Mouse (Mus musculus) CH12.LX (cell line): ENCODE measurements around the gene Zdhhc12. TPM values are rescaled to one million over a fixed set of nuclear protein-coding genes. Genes with fewer than 3 reads are reported as not detected.

Experiments
- DNase-seq: peaks from one replicate; pipeline ENCODE4 v3.0.0-alpha.2; 2013; ENCODE audit errors: extremely low read depth
- H3K27ac ChIP-seq: 2 replicates; pipeline ENCODE4 v1.5.1; 2012; ENCODE audit warnings: low read depth, mild to moderate bottlenecking, control low read depth, moderate library complexity; ENCODE audit not compliant: insufficient read depth
- H3K27me3 ChIP-seq: replicated peaks from 2 replicates; pipeline ENCODE3; 2012; ENCODE audit warnings: inconsistent platforms
- H3K36me3 ChIP-seq, 2 experiments: replicated peaks in 1 of 2; 2 replicates each; pipeline versions ENCODE3 to v1.6.1; 2012; ENCODE audit warnings: inconsistent platforms in 1 of 2, low read length in 1 of 2, mild to moderate bottlenecking in 1 of 2, mixed read lengths in 1 of 2, moderate library complexity in 1 of 2; ENCODE audit not compliant: control insufficient read depth in 1 of 2, insufficient read depth in 1 of 2
- H3K4me1 ChIP-seq, 2 experiments: 2 replicates each; pipeline ENCODE4 v1.6.1; 2012; ENCODE audit warnings: inconsistent platforms in 1 of 2, moderate library complexity in 1 of 2; ENCODE audit not compliant: insufficient read depth in 2 of 2, control insufficient read depth in 1 of 2
- H3K4me2 ChIP-seq: 2 replicates; pipeline ENCODE4 v1.6.1; 2012; ENCODE audit warnings: low read depth, mild to moderate bottlenecking, control low read depth; ENCODE audit not compliant: poor library complexity, insufficient read depth, severe bottlenecking
- H3K4me3 ChIP-seq, 3 experiments: fragments of 150-350 bp in 1 of 3; sonication (generic) in 1 of 3; replicated peaks in 1 of 3; 2 replicates each; pipeline versions ENCODE3 to v1.5.1; 2011 to 2012; ENCODE audit warnings: low read depth in 2 of 3, low read length in 2 of 3, mild to moderate bottlenecking in 2 of 3, moderate library complexity in 2 of 3, control low read depth in 1 of 3, improper control_type of control experiment in 1 of 3, inconsistent platforms in 1 of 3, mixed read lengths in 1 of 3; ENCODE audit not compliant: poor library complexity in 1 of 3
- H3K79me2 ChIP-seq: replicated peaks from 2 replicates; pipeline ENCODE4 v1.6.1; 2012; ENCODE audit warnings: mild to moderate bottlenecking, moderate library complexity; ENCODE audit not compliant: control insufficient read depth, poor library complexity, insufficient read depth, severe bottlenecking; ENCODE audit errors: extremely low read depth
- H3K9ac ChIP-seq: 2 replicates; pipeline ENCODE4 v1.6.1; 2012; ENCODE audit warnings: low read depth, mild to moderate bottlenecking, control low read depth, moderate library complexity; ENCODE audit not compliant: insufficient read depth
- H3K9me3 ChIP-seq: replicated peaks from 2 replicates; pipeline ENCODE3; 2012; ENCODE audit warnings: low read length, inconsistent platforms, mixed read lengths
- CHD2 ChIP-seq: IDR thresholded peaks from 2 replicates; pipeline ENCODE4 v1.6.1; 2011; ENCODE audit warnings: low read length, improper control_type of control experiment
- CTCF ChIP-seq, 2 experiments: IDR thresholded peaks in 1 of 2; conservative IDR thresholded peaks in 1 of 2; 2 replicates each; pipeline ENCODE4 v1.5.1; 2011 to 2012; ENCODE audit warnings: low read depth in 2 of 2, low read length in 2 of 2, improper control_type of control experiment in 1 of 2, inconsistent platforms in 1 of 2, mild to moderate bottlenecking in 1 of 2, moderate library complexity in 1 of 2
- E2F4 ChIP-seq: IDR thresholded peaks from 2 replicates; pipeline ENCODE4 v1.6.1; 2011; ENCODE audit warnings: low read depth, low read length, improper control_type of control experiment; ENCODE audit not compliant: insufficient replicate concordance
- EP300 ChIP-seq: IDR thresholded peaks from 2 replicates; pipeline ENCODE4 v1.6.1; 2011; ENCODE audit warnings: low read length, improper control_type of control experiment
- ETS1 ChIP-seq: conservative IDR thresholded peaks from 2 replicates; pipeline ENCODE4 v1.6.1; 2012; ENCODE audit warnings: low read depth, mild to moderate bottlenecking, inconsistent platforms, low read length, improper control_type of control experiment, moderate library complexity
- IRF4 ChIP-seq: IDR thresholded peaks from 2 replicates; pipeline ENCODE4 v1.6.1; 2014; ENCODE audit warnings: low read depth, mild to moderate bottlenecking, inconsistent platforms, low read length, improper control_type of control experiment
- JUND ChIP-seq: conservative IDR thresholded peaks from 2 replicates; pipeline ENCODE4 v1.6.1; 2011; ENCODE audit warnings: low read depth, low read length, improper control_type of control experiment
- MAFK ChIP-seq: IDR thresholded peaks from 2 replicates; pipeline ENCODE4 v1.6.1; 2011; ENCODE audit warnings: low read length, improper control_type of control experiment; ENCODE audit not compliant: insufficient replicate concordance
- MAX ChIP-seq: IDR thresholded peaks from 2 replicates; pipeline ENCODE4 v1.6.1; 2011; ENCODE audit warnings: low read length, improper control_type of control experiment
- MAZ ChIP-seq: IDR thresholded peaks from 2 replicates; pipeline ENCODE4 v1.6.1; 2012; ENCODE audit warnings: low read depth, mild to moderate bottlenecking, inconsistent platforms, low read length, improper control_type of control experiment, moderate library complexity
- MEF2A ChIP-seq: IDR thresholded peaks from 2 replicates; pipeline ENCODE4 v1.6.1; 2014; ENCODE audit warnings: low read depth, mild to moderate bottlenecking, inconsistent platforms, low read length, improper control_type of control experiment, borderline replicate concordance
- MXI1 ChIP-seq: IDR thresholded peaks from 2 replicates; pipeline ENCODE4 v1.6.1; 2011; ENCODE audit warnings: mild to moderate bottlenecking, low read depth, low read length, improper control_type of control experiment
- NELFE ChIP-seq: IDR thresholded peaks from 2 replicates; pipeline ENCODE4 v1.6.1; 2011; ENCODE audit warnings: low read depth, low read length, improper control_type of control experiment
- NRF1 ChIP-seq: IDR thresholded peaks from 2 replicates; pipeline ENCODE4 v1.6.1; 2014; ENCODE audit warnings: low read depth, mild to moderate bottlenecking, inconsistent platforms, low read length, improper control_type of control experiment, moderate library complexity
- RAD21 ChIP-seq: IDR thresholded peaks from 2 replicates; pipeline ENCODE4 v1.6.1; 2011; ENCODE audit warnings: low read depth, mild to moderate bottlenecking, low read length, improper control_type of control experiment, moderate library complexity
- SMC3 ChIP-seq: IDR thresholded peaks from 2 replicates; pipeline ENCODE4 v1.6.1; 2011; ENCODE audit warnings: low read depth, low read length, improper control_type of control experiment
- USF1 ChIP-seq: IDR thresholded peaks from 2 replicates; pipeline ENCODE4 v1.6.1; 2014; ENCODE audit warnings: low read depth, mild to moderate bottlenecking, inconsistent platforms, low read length, improper control_type of control experiment
- USF2 ChIP-seq: conservative IDR thresholded peaks from 2 replicates; pipeline ENCODE4 v1.6.1; 2011; ENCODE audit warnings: low read depth, low read length, improper control_type of control experiment
- ZC3H11A ChIP-seq: IDR thresholded peaks from 2 replicates; pipeline ENCODE4 v1.6.1; 2012; ENCODE audit warnings: low read depth, mild to moderate bottlenecking, inconsistent platforms, low read length, improper control_type of control experiment
- ZKSCAN1 ChIP-seq: IDR thresholded peaks from 2 replicates; pipeline ENCODE4 v1.6.1; 2012; ENCODE audit warnings: low read depth, inconsistent platforms, low read length, improper control_type of control experiment, borderline replicate concordance
- ZNF384 ChIP-seq: IDR thresholded peaks from 2 replicates; pipeline ENCODE4 v1.6.1; 2012; ENCODE audit warnings: low read depth, low read length, improper control_type of control experiment, inconsistent platforms
- dilution Hi-C: fragments of 300-500 bp; cut with MboI; formaldehyde crosslinking; loops from 2 replicates; pipeline ENCODE4 v1.14.3; 2020; ENCODE audit warnings: low sequenced_read_pairs; ENCODE audit not compliant: extremely low pct_unique_long_range_greater_than_20kb, extremely low pct_ligation_motif_present
- in situ Hi-C: fragments of 300-500 bp; cut with MboI; formaldehyde crosslinking; loops from 3 replicates; pipeline ENCODE4 v1.14.3; 2019; ENCODE audit warnings: low sequenced_read_pairs, low pct_ligation_motif_present, low pct_unique_long_range_greater_than_20kb, mixed read lengths
- polyA plus RNA-seq: library from polyadenylated mRNA; unstranded; fragments of >175 nt; gene quantifications from 2 replicates; pipeline ENCODE4 v1.2.1, GENCODE M21; 2012; ENCODE audit warnings: low read depth; ENCODE audit not compliant: insufficient read length
- total RNA-seq, 2 experiments: library from RNA; depleted of rRNA; stranded (reverse); fragments of 300-350 nt in 1 of 2; fragments of >200 nt in 1 of 2; gene quantifications; 2 replicates each; pipeline ENCODE4 v1.2.3; 2012 to 2014

Zdhhc12 gene
- total and polyA plus RNA-seq, 3 experiments, result 15.6 to 42.8 (median 36.5) TPM

GRCm38 (mm10) chr2:30106364-30106763, 12.9 kb upstream of the Zdhhc12 start:
- no peaks in the 10 kb centered on the region for H3K9me3 ChIP-seq
- TF ChIP-seq RAD21, result peak; percentile 91
- peak; percentile 30; the same call in 1 of the 2 replicates for TF ChIP-seq NELFE
- no peak for TF ChIP-seq IRF4
- no peak for TF ChIP-seq ETS1
- peak; percentile 68 to 93; a peak in 3 of 4 replicates for TF ChIP-seq CTCF (conservative IDR thresholded peaks at IDR 0.05 in 1 of 2, IDR thresholded peaks at IDR 0.05 in 1 of 2; ENCODE audit: low read depth in 2 of 2, low read length in 2 of 2)
- no peak for TF ChIP-seq MAX
- TF ChIP-seq CHD2, result no peak
- no peak for TF ChIP-seq USF1
- TF ChIP-seq MXI1, result no peak
- no peak for TF ChIP-seq MAZ
- TF ChIP-seq ZC3H11A, result peak; percentile 21; the same call in 1 of the 2 replicates
- peak; percentile 85 for TF ChIP-seq SMC3
- TF ChIP-seq ZKSCAN1, result no peak
- no peak for TF ChIP-seq USF2
- no peak for TF ChIP-seq ZNF384
- TF ChIP-seq EP300, result no peak
- no peak for TF ChIP-seq JUND
- no peaks in the 10 kb centered on the region for H3K79me2 ChIP-seq
- no peak overlapping the region for H3K4me3 ChIP-seq
- H3K9ac ChIP-seq, result no peak overlapping the region
- H3K27me3 ChIP-seq, result no peaks in the 10 kb centered on the region
- peaks cover 58 to 89% of the 10 kb centered on the region in 2 experiments for H3K36me3 ChIP-seq
- in situ Hi-C loops (no loop called here), dilution Hi-C loops (no loop called here)
- no peak overlapping the region for H3K4me2 ChIP-seq
- H3K4me1 ChIP-seq, result no peaks in the 10 kb centered on the region
- peak; percentile 61 for DNase-seq
- no peak overlapping the region for H3K27ac ChIP-seq

- dilution Hi-C loops, result no loop called here
- in situ Hi-C loops, result no loop called here
- no peak overlapping the region for H3K4me3 ChIP-seq
- TF ChIP-seq E2F4, result no peak
- peak; percentile 21 for TF ChIP-seq RAD21
- TF ChIP-seq CTCF (conservative IDR thresholded peaks at IDR 0.05 in 1 of 2, IDR thresholded peaks at IDR 0.05 in 1 of 2; ENCODE audit: low read depth in 2 of 2, low read length in 2 of 2), result peak in 1 of 2 experiments; percentile 46; a peak in 2 of 4 replicates
- TF ChIP-seq NRF1, result no peak
- TF ChIP-seq MEF2A, result no peak
- no peak for TF ChIP-seq MAFK
- TF ChIP-seq, all 38 proteins: peak for 2
- Histone ChIP-seq H3K9ac (no peak overlapping the region), H3K9me3 (no peaks in the 10 kb centered on the region), H3K36me3 (peaks cover 31 to 87% of the 10 kb centered on the region in 2 experiments), H3K4me1 (peaks cover 9 to 30% of the 10 kb centered on the region in 2 experiments), H3K4me2 (no peak overlapping the region), H3K79me2 (no peaks in the 10 kb centered on the region), H3K27me3 (no peaks in the 10 kb centered on the region), H3K27ac (no peak overlapping the region)
- no peak for DNase-seq
Measured at GRCm38 (mm10) chr2:30100214-30100613, 6.8 kb upstream of the Zdhhc12 start.
